ENCODE assay signal across 28 mouse cellular contexts in genomic region chr5:107240276-107240675, GRCm38 (mm10). TPM values are rescaled to one million over a fixed set of nuclear protein-coding genes. Genes with fewer than 3 reads are reported as not detected.
DNase-seq lines count a peak whose midpoint lies in the region; ATAC-seq and TF ChIP-seq lines count a peak whose summit lies in the region.
"Had no signal": no experiment of that assay in that cellular context is flagged by ENCODE, and none has a peak within 500 bp of the region (broad histone marks: within the 10 kb centered on the region; RNA-seq: fewer than 3 reads in every experiment).

No protein-coding gene starts in this region.

- H3K9me3 ChIP-seq in forebrain, embryonic 14.5 days (replicated peaks; ENCODE audit: control insufficient read depth, low read length) = no peaks in the 10 kb centered on the region
- no peaks in the 10 kb centered on the region for H3K9me3 ChIP-seq in forebrain, embryonic 15.5 days
- no peaks in the 10 kb centered on the region for H3K9me3 ChIP-seq in kidney, postnatal 0 days (replicated peaks; ENCODE audit: low read length)
- H3K9me3 ChIP-seq: forebrain, embryonic 10.5 days; G1E; heart, embryonic 12.5 days; heart, embryonic 15.5 days; hindbrain, embryonic 10.5 days; hindbrain, embryonic 13.5 days had no signal

- peak; percentile 12 for DNase-seq in forebrain, embryonic 14.5 days (ENCODE audit: low spot score)
- DNase-seq in kidney, postnatal 0 days (ENCODE audit: low spot score) = peak; percentile 68
- DNase-seq in kidney, postnatal 25 days = no peak
- peak; percentile 31 for DNase-seq in Muller cell, postnatal 12 days (ENCODE audit: inconsistent ontology term)
- peak; percentile 66 for DNase-seq in forelimb bud, embryonic 11.5 days (ENCODE audit: low read depth, low spot score)
- no peak for DNase-seq in layer of hippocampus, adult 9-10 months (ENCODE audit: low spot score)
- DNase-seq: adrenal gland, adult 2 months; adrenal gland, postnatal 14 days; B cell, adult 2 months; cerebellum, adult 11-12 months; cerebellum, adult 8-10 months; cerebellum, postnatal 10 days; cerebellum, postnatal 36 days; forebrain, postnatal 0 days; gastrocnemius, postnatal 25 days; heart, adult 18-20 months; heart, postnatal 10 days; heart, postnatal 36 days had no signal

- 13% methylated on average over 1 of the region's 1 CpGs for WGBS in forebrain, embryonic 14.5 days
- WGBS in forebrain, embryonic 15.5 days = 11% methylated on average over 1 of the region's 1 CpGs
- 9% methylated on average over 1 of the region's 1 CpGs for WGBS in kidney, postnatal 0 days

- H3K4me1 ChIP-seq in forebrain, embryonic 14.5 days (ENCODE audit: control insufficient read depth, insufficient read depth, low read length) = no peaks in the 10 kb centered on the region
- H3K4me1 ChIP-seq in forebrain, embryonic 15.5 days = no peaks in the 10 kb centered on the region
- H3K4me1 ChIP-seq in kidney, postnatal 0 days (replicated peaks; ENCODE audit: insufficient read depth, low read length) = peaks cover 27% of the 10 kb centered on the region

- H3K27ac ChIP-seq in forebrain, embryonic 14.5 days (ENCODE audit: low read depth, low read length) = no peak overlapping the region
- H3K27ac ChIP-seq in forebrain, embryonic 15.5 days (replicated peaks) = no peak overlapping the region
- H3K27ac ChIP-seq in kidney, postnatal 0 days = no peak overlapping the region
- H3K27ac ChIP-seq: forebrain, embryonic 10.5 days; heart, embryonic 15.5 days; hindbrain, embryonic 10.5 days; hindbrain, embryonic 13.5 days had no signal

- H3K4me2 ChIP-seq in forebrain, embryonic 14.5 days (ENCODE audit: low read length) = no peak overlapping the region
- no peak overlapping the region for H3K4me2 ChIP-seq in forebrain, embryonic 15.5 days (replicated peaks)
- no peak overlapping the region for H3K4me2 ChIP-seq in kidney, postnatal 0 days (ENCODE audit: low read length)
- H3K4me2 ChIP-seq: heart, embryonic 12.5 days; heart, embryonic 15.5 days; hindbrain, embryonic 13.5 days had no signal

- H3K4me3 ChIP-seq in forebrain, embryonic 14.5 days (ENCODE audit: low read depth, low read length) = no peak overlapping the region
- no peak overlapping the region for H3K4me3 ChIP-seq in forebrain, embryonic 15.5 days
- H3K4me3 ChIP-seq in kidney, postnatal 0 days (replicated peaks; ENCODE audit: low read depth, low read length) = no peak overlapping the region
- H3K4me3 ChIP-seq: forebrain, embryonic 10.5 days; heart, embryonic 12.5 days; heart, embryonic 15.5 days; hindbrain, embryonic 10.5 days; hindbrain, embryonic 13.5 days had no signal

- H3K27me3 ChIP-seq in forebrain, embryonic 14.5 days (replicated peaks; ENCODE audit: control insufficient read depth, insufficient read depth, low read length) = peaks cover 44% of the 10 kb centered on the region
- H3K27me3 ChIP-seq in forebrain, embryonic 15.5 days = peaks cover 79% of the 10 kb centered on the region
- no peaks in the 10 kb centered on the region for H3K27me3 ChIP-seq in kidney, postnatal 0 days (ENCODE audit: insufficient read depth, low read length)
- H3K27me3 ChIP-seq: CH12.LX; heart, embryonic 12.5 days; heart, embryonic 15.5 days had no signal

- no peak overlapping the region for H3K9ac ChIP-seq in forebrain, embryonic 14.5 days (ENCODE audit: low read length)
- no peak overlapping the region for H3K9ac ChIP-seq in forebrain, embryonic 15.5 days (replicated peaks)
- H3K9ac ChIP-seq in kidney, postnatal 0 days (ENCODE audit: low read depth, low read length) = no peak overlapping the region
- H3K9ac ChIP-seq: forebrain, postnatal 0 days; heart, embryonic 12.5 days; heart, embryonic 15.5 days; hindbrain, embryonic 13.5 days had no signal

- TF ChIP-seq CTCF in kidney, postnatal 0 days (IDR thresholded peaks at IDR 0.05; ENCODE audit: low read depth) = no peak

- H3K36me3 ChIP-seq in forebrain, embryonic 14.5 days (ENCODE audit: control insufficient read depth, insufficient read depth, low read length) = no peaks in the 10 kb centered on the region
- no peaks in the 10 kb centered on the region for H3K36me3 ChIP-seq in forebrain, embryonic 15.5 days
- H3K36me3 ChIP-seq in kidney, postnatal 0 days (ENCODE audit: insufficient read depth, low read length) = no peaks in the 10 kb centered on the region
- H3K36me3 ChIP-seq: forebrain, embryonic 10.5 days; G1E; heart, embryonic 12.5 days; heart, embryonic 15.5 days; hindbrain, embryonic 10.5 days; hindbrain, embryonic 13.5 days had no signal

- no peak for ATAC-seq in forebrain, embryonic 14.5 days
- no peak for ATAC-seq in forebrain, embryonic 15.5 days (replicated peaks)
- ATAC-seq in kidney, postnatal 0 days (replicated peaks; ENCODE audit: low FRiP score, low read depth) = no peak; the same call in 1 of the 2 replicates
- ATAC-seq: forebrain, postnatal 0 days; hindbrain, embryonic 16.5 days; inflammation-experienced regulatory T-cells, adult 6 months had no signal

RNA-seq across cellular contexts. Expression of gene Tgfbr3, which starts 49.2 kb away (rescaled TPM):
- 2.2 and 3.5 TPM in 2 replicates for polyA plus RNA-seq in forebrain, embryonic 14.5 days (2014; fragmentation: Nextera tagmentation; extraction: Ambion mirVana)
- polyA plus RNA-seq in forebrain, embryonic 15.5 days (2015; fragmentation: Nextera tagmentation; extraction: Ambion mirVana) = 2.0 and 2.3 TPM in 2 replicates
- polyA plus RNA-seq in kidney, postnatal 0 days (2015; fragmentation: Nextera tagmentation; extraction: Ambion mirVana) = 10.5 and 10.8 TPM in 2 replicates
- polyA plus RNA-seq: G1E had no signal

Comparison
In these comparisons a context has a peak if more than half of its experiments do, and no peak if none do; other contexts are left out.
1. DNase-seq: peak in forebrain, embryonic 14.5 days (single experiment), kidney, postnatal 0 days (single experiment), Muller cell, postnatal 12 days (single experiment) and forelimb bud, embryonic 11.5 days (single experiment); none in kidney, postnatal 25 days (0 of 2) and layer of hippocampus, adult 9-10 months (single experiment).